ENCODE assay signal across 8 mouse cellular contexts in the genomic region with DNA sequence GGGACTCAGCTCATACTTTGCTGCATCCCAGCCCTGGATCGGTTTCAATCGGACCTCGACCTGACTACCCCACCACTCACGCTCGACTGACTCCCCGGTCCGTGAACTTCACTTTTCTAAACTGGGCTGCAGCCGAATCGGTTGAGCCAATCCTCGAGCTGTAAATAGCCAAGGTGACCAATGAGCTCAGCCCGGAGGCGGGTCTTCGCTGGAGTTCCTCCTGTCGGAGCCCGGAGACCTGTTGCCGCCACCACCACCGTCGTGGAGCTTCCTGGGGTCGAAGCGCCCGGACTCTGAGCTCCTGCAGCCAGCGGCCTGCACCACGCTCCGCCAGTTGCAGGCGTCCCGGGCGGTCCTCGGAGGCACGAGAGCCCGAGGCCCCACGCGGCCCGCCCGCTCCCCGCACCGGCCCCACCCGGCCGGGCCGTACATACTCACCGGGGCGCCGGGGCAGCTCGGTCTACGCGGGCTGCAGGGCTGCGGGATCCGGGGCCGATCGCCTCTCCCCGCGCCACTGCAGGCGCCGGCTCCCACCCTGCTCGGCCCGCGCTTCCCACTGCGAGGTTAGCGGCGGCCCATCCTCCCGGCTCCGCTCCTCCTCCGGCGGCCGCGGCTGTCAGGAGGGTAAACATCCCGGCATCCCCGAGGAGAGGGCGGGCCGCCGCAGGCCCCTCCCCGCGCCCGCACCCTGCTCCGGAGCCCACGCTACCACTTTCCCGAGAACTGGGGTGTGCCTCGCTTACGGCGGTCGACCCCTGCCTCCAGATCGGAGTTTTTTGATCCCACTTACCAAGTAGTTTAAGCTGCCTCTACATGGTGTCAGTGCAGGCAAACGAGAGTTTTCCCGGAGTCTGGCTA. TPM values are rescaled to one million over a fixed set of nuclear protein-coding genes. Genes with fewer than 3 reads are reported as not detected.
DNase-seq lines count a peak whose midpoint lies in the region; ATAC-seq lines count a peak whose summit lies in the region.

No protein-coding gene starts in this region.

- peak overlapping the region; percentile 73 for H3K9ac ChIP-seq in hindbrain, embryonic 16.5 days (ENCODE audit: low read depth, low read length)

- peak; percentile 92 for DNase-seq in T-cell, adult 2 months (ENCODE audit: low spot score)
- peak; percentile 95 to 97 for DNase-seq in cerebellum, postnatal 36 days
- DNase-seq in frontal cortex, postnatal 36 days (ENCODE audit: low spot score in 2 of 2), result peak; percentile 96 to 97
- DNase-seq in left cerebral cortex, adult 18-20 months (ENCODE audit: low spot score in 2 of 2), result peak; percentile 97
- DNase-seq in right cerebral cortex, adult 18-20 months, result peak; percentile 96
- DNase-seq in urinary bladder, postnatal 10 days (ENCODE audit: low spot score), result peak; percentile 90

- H3K4me1 ChIP-seq in hindbrain, embryonic 16.5 days (ENCODE audit: control insufficient read depth, insufficient read depth, low read depth, low read length), result peaks cover 10% of the 10 kb centered on the region

- H3K4me3 ChIP-seq in hindbrain, embryonic 16.5 days (ENCODE audit: low read length), result peak overlapping the region; percentile 73
- peak overlapping the region; percentile 63 for H3K4me3 ChIP-seq in macrophage (ENCODE audit: inconsistent target)

- H3K9me3 ChIP-seq in hindbrain, embryonic 16.5 days (ENCODE audit: control insufficient read depth, low read length), result no peaks in the 10 kb centered on the region

- H3K79me2 ChIP-seq in macrophage (ENCODE audit: inconsistent target), result peaks cover 41% of the 10 kb centered on the region

- peak overlapping the region; percentile 90 for H3K4me2 ChIP-seq in hindbrain, embryonic 16.5 days (ENCODE audit: low read length)

- H3K27ac ChIP-seq in hindbrain, embryonic 16.5 days (ENCODE audit: low read depth, low read length), result peak overlapping the region; percentile 87
- H3K27ac ChIP-seq in macrophage, result peak overlapping the region; percentile 75

- H3K36me3 ChIP-seq in hindbrain, embryonic 16.5 days (ENCODE audit: control insufficient read depth, insufficient read depth, low read length), result no peaks in the 10 kb centered on the region
- no peaks in the 10 kb centered on the region for H3K36me3 ChIP-seq in macrophage (ENCODE audit: inconsistent target)

- WGBS in hindbrain, embryonic 16.5 days, result under 1% methylated on average over 73 of the region's 83 CpGs
- 2% methylated on average over 52 of the region's 83 CpGs for WGBS in macrophage (ENCODE audit: missing documents)

- ATAC-seq in hindbrain, embryonic 16.5 days, result peak; percentile 98

- no peaks in the 10 kb centered on the region for H3K27me3 ChIP-seq in hindbrain, embryonic 16.5 days (replicated peaks; ENCODE audit: control insufficient read depth, insufficient read depth, low read length)

RNA-seq across cellular contexts. Expression of a gene that starts 0.6 kb away (rescaled TPM):
- 10.9 and 12.3 TPM in 2 replicates for polyA plus RNA-seq in hindbrain, embryonic 16.5 days (2015; fragmentation: Nextera tagmentation; extraction: Ambion mirVana)
- total RNA-seq in left cerebral cortex, adult 18-20 months (2021), result 10 to 100 TPM; 35.6 to 37.0 TPM
- 10 to 100 TPM; 10.6 to 65.3 (median 49.3) TPM for total RNA-seq in macrophage (2018; cell fraction: chromatin; rRNA removed)
- 10 to 100 TPM; 48.7 to 90.1 (median 73.9) TPM for total RNA-seq in macrophage (2018; cell fraction: cytosol; rRNA removed)
- 10 to 100 TPM; 28.0 to 99.1 (median 58.9) TPM for total RNA-seq in macrophage (2018; cell fraction: nucleus; rRNA removed)
- polyA plus RNA-seq in macrophage (2018), result 52.7 to 66.7 TPM (median 66.2 TPM) in 3 replicates

Comparison
In these comparisons a context has a peak if more than half of its experiments do, and no peak if none do; other contexts are left out.
1. Peak in every context shown above with its lines: DNase-seq, ATAC-seq, H3K4me3 ChIP-seq and H3K27ac ChIP-seq.